Mouse (Mus musculus) liver, embryonic 14.5 days (tissue): ENCODE results near the gene Larp6. TPM values are rescaled to one million over a fixed set of nuclear protein-coding genes. Genes with fewer than 3 reads are reported as not detected.

Experiments used
- ATAC-seq: fragments of 200-750 bp; cut with Nextera tagmentation; 2 replicates; pipeline ENCODE4 v1.8.0; 2017; ENCODE audit warnings: moderate number of reproducible peaks, mild to moderate bottlenecking, moderate library complexity; ENCODE audit not compliant: insufficient read depth
- DNase-seq, 3 experiments: peaks; one replicate each; pipeline ENCODE4 v3.0.0-alpha.2; 2012 to 2013; ENCODE audit warnings: low read depth in 3 of 3, low spot score in 3 of 3
- H3K27ac ChIP-seq: fragments of 300-500 bp; sonication (generic); 2 replicates; pipeline ENCODE4 v1.5.1; 2014; ENCODE audit warnings: moderate library complexity, mild to moderate bottlenecking, control low read depth, inconsistent platforms
- H3K27me3 ChIP-seq: fragments of 300-500 bp; sonication (generic); 2 replicates; pipeline ENCODE4 v1.6.1; 2014; ENCODE audit warnings: mild to moderate bottlenecking, low read length, moderate library complexity; ENCODE audit not compliant: control insufficient read depth, insufficient read depth
- H3K36me3 ChIP-seq: fragments of 300-500 bp; sonication (generic); replicated peaks from 2 replicates; pipeline ENCODE4 v1.6.1; 2014; ENCODE audit warnings: low read depth; ENCODE audit not compliant: control insufficient read depth, insufficient read depth
- H3K4me1 ChIP-seq, 2 experiments: fragments of 200-500 bp in 1 of 2; fragments of 300-500 bp in 1 of 2; sonication (generic) in 1 of 2; replicated peaks; 2 replicates each; pipeline ENCODE4 v1.6.1; 2012 to 2014; ENCODE audit warnings: antibody characterized with exemption in 1 of 2, inconsistent platforms in 1 of 2, low read length in 1 of 2; ENCODE audit not compliant: control insufficient read depth in 2 of 2, insufficient read depth in 2 of 2
- H3K4me2 ChIP-seq: fragments of 300-500 bp; sonication (generic); 2 replicates; pipeline ENCODE4 v1.6.1; 2014; ENCODE audit warnings: low read depth, mild to moderate bottlenecking, control low read depth, moderate library complexity
- H3K4me3 ChIP-seq, 2 experiments: fragments of 200-500 bp in 1 of 2; fragments of 300-500 bp in 1 of 2; sonication (generic) in 1 of 2; 2 replicates each; pipeline ENCODE4 v1.5.1; 2012 to 2014; ENCODE audit warnings: low read depth in 2 of 2, low read length in 2 of 2, mild to moderate bottlenecking in 2 of 2, control low read depth in 1 of 2, inconsistent platforms in 1 of 2, moderate library complexity in 1 of 2; ENCODE audit not compliant: insufficient read depth in 1 of 2
- H3K9ac ChIP-seq: fragments of 300-500 bp; sonication (generic); replicated peaks from 2 replicates; pipeline ENCODE4 v1.6.1; 2014; ENCODE audit warnings: mild to moderate bottlenecking, control low read depth, moderate library complexity
- H3K9me3 ChIP-seq: fragments of 300-500 bp; sonication (generic); 2 replicates; pipeline ENCODE4 v1.6.1; 2016; ENCODE audit warnings: low read length, mixed read lengths; ENCODE audit not compliant: control insufficient read depth
- CTCF ChIP-seq: IDR thresholded peaks from 2 replicates; pipeline ENCODE4 v1.5.1; 2016; ENCODE audit warnings: antibody characterized with exemption, low read depth, control low read depth
- EP300 ChIP-seq: IDR thresholded peaks from 2 replicates; pipeline ENCODE4 v1.6.1; 2016; ENCODE audit warnings: antibody characterized with exemption, low read depth
- WGBS: fragments of 180-500 bp; shearing (Covaris S2); extraction: QIAGEN DNeasy Blood & Tissue Kit; methylation state at CpG from one replicate; pipeline ENCODE4 v1.1.7; 2014; ENCODE audit not compliant: insufficient replicate concordance; 5-methylcytosine and 5-hydroxymethylcytosine counted together
- polyA plus RNA-seq, 2 experiments: library from polyadenylated mRNA; depleted of rRNA in 1 of 2; stranded (reverse) in 1 of 2; unstranded in 1 of 2; fragments of >200 nt; fragmentation: Nextera tagmentation in 1 of 2; extraction: Ambion mirVana in 1 of 2; gene quantifications; 2 replicates each; pipeline versions ENCODE4 v1.2.1 to v1.2.3; 2012 to 2014

The Larp6 gene
- polyA plus RNA-seq, 2 experiments, result 0.02 TPM; not detected in 1

DNA sequence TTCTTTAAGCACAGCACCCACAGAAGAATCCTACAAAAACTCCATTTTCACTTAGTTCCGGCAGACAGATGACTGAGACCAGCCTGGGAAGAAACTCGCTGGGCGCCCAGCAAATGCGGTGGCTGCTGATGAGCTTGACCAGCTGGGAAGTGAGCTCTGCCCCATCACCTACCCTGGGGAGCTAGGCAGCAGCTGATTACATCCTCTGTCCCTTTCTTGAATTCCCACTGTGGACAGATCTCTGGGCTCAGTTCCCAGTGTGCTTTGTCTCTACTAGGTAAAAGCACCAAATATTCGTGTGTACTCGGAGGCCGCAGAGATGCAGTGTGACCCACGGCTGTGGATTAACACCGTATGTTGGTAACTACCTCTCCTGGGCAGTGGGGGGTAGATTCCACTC, 55.6 kb downstream of the Larp6 start:
- no peak overlapping the region for H3K9ac ChIP-seq
- H3K36me3 ChIP-seq, result no peaks in the 10 kb centered on the region
- no peaks in the 10 kb centered on the region for H3K9me3 ChIP-seq
- WGBS, result 81% methylated on average over 9 of the region's 9 CpGs
- DNase-seq (no peak), ATAC-seq (no peak)
- H3K4me1 ChIP-seq, result 0 out of 4 replicates have a peak, but pooled peaks cover 0 to 2% of the 10 kb centered on the region in 2 experiments
- no peak for TF ChIP-seq EP300
- TF ChIP-seq CTCF, result no peak
- no peak overlapping the region for H3K4me2 ChIP-seq
- no peaks in the 10 kb centered on the region for H3K27me3 ChIP-seq
- no peak overlapping the region for H3K4me3 ChIP-seq
- no peak overlapping the region for H3K27ac ChIP-seq

GRCm38 (mm10) chr9:60769711-60770111, 56.9 kb downstream of the Larp6 start:
- no peak overlapping the region for H3K9ac ChIP-seq
- no peaks in the 10 kb centered on the region for H3K36me3 ChIP-seq
- no peak overlapping the region for H3K4me3 ChIP-seq
- H3K9me3 ChIP-seq, result no peaks in the 10 kb centered on the region
- ATAC-seq, result no peak
- DNase-seq, result no peak
- H3K27ac ChIP-seq, result no peak overlapping the region
- WGBS, result 26% methylated on average over 6 of the region's 6 CpGs
- H3K27me3 ChIP-seq, result no peaks in the 10 kb centered on the region
- no peak overlapping the region for H3K4me2 ChIP-seq
- H3K4me1 ChIP-seq, result 0 out of 4 replicates have a peak, but pooled peaks cover 0 to 2% of the 10 kb centered on the region in 2 experiments
- TF ChIP-seq CTCF, result no peak
- TF ChIP-seq EP300, result no peak

DNA sequence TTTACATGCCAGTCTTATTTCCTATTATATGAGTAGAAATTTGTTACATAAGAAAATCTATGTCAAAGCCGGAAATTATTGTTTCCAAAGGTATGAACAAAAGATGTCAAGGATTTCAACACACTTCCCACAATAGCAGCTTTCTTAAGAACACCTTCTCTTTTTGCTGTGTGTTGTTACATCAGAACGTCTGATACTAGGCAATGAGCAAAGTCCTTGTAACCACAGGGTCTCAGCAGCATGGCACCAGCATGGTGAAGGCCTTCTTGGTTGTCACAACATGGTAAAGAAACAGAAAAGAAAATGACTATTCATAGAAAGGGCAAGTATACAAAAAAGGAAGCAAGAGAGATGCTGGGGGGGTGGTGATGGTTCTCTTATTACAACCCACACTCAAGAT, 60.9 kb downstream of the Larp6 start:
- no peaks in the 10 kb centered on the region for H3K36me3 ChIP-seq
- H3K4me3 ChIP-seq, result no peak overlapping the region
- H3K4me1 ChIP-seq, result no peaks in the 10 kb centered on the region
- WGBS, result 52% methylated on average over 2 of the region's 2 CpGs
- H3K27me3 ChIP-seq, result no peaks in the 10 kb centered on the region
- ATAC-seq (no peak), DNase-seq (no peak)
- no peaks in the 10 kb centered on the region for H3K9me3 ChIP-seq
- H3K4me2 ChIP-seq, result no peak overlapping the region
- TF ChIP-seq CTCF (no peak), EP300 (no peak)
- H3K9ac ChIP-seq, result no peak overlapping the region
- no peak overlapping the region for H3K27ac ChIP-seq

- DNase-seq (no peak), ATAC-seq (no peak)
- H3K4me1 ChIP-seq, result no peaks in the 10 kb centered on the region
- no peaks in the 10 kb centered on the region for H3K9me3 ChIP-seq
- no peaks in the 10 kb centered on the region for H3K36me3 ChIP-seq
- WGBS, result 51% methylated on average over 9 of the region's 9 CpGs
- no peaks in the 10 kb centered on the region for H3K27me3 ChIP-seq
- H3K27ac ChIP-seq, result no peak overlapping the region
- no peak overlapping the region for H3K4me3 ChIP-seq
- TF ChIP-seq EP300 (no peak), CTCF (no peak)
- H3K4me2 ChIP-seq, result no peak overlapping the region
- H3K9ac ChIP-seq, result no peak overlapping the region
Measured at GRCm38 (mm10) chr9:60776899-60777298, 64.1 kb downstream of the Larp6 start.

GRCm38 (mm10) chr9:60782057-60782789, 69.4 kb downstream of the Larp6 start:
- Histone ChIP-seq H3K9ac (no peak overlapping the region), H3K4me2 (no peak overlapping the region), H3K4me3 (no peak overlapping the region), H3K27me3 (no peaks in the 10 kb centered on the region), H3K4me1 (no peaks in the 10 kb centered on the region), H3K9me3 (no peaks in the 10 kb centered on the region), H3K27ac (no peak overlapping the region), H3K36me3 (no peaks in the 10 kb centered on the region)
- no peak for TF ChIP-seq EP300
- no peak for TF ChIP-seq CTCF
- DNase-seq, result no peak
- WGBS, result 57% methylated on average over 9 of the region's 9 CpGs
- no peak for ATAC-seq
